Mouse (Mus musculus) embryo, embryonic 11.5 days (tissue): Measurements from ENCODE around the gene Gm11938.
"Not testable (repeated sequence)": the region's sequence is repeated elsewhere in the genome, so short reads cannot be mapped to it uniquely, and the experiment has no call there.

Experiments used
- DNase-seq: peaks from one replicate; pipeline ENCODE4 v3.0.0-alpha.2; 2012; ENCODE audit warnings: low read depth, low spot score

Gene Gm11938

DNA sequence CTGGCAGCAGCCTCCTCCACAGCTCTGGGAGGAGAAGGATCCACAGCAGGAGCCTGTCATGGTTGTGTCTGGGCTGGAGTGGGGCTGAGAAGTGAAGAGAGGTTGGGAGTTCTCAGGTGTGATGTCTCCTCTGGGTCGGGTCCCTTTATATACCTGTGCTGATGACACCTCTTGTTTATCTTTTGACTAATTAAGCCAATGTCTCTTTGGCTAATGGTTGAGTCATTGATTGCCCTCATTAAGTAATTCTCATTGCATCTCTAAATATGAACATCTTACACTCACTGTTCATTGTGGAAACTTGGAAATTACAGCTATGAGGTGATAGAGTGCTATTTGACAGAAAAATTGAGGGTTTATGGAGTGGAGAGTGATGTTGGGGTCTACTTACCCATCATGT, at the start of gene Gm11938:
Gene Gm11938 (minus strand): TSS at position 101 of the 400 bp plus-strand sequence.
- not testable (repeated sequence) for DNase-seq

DNA sequence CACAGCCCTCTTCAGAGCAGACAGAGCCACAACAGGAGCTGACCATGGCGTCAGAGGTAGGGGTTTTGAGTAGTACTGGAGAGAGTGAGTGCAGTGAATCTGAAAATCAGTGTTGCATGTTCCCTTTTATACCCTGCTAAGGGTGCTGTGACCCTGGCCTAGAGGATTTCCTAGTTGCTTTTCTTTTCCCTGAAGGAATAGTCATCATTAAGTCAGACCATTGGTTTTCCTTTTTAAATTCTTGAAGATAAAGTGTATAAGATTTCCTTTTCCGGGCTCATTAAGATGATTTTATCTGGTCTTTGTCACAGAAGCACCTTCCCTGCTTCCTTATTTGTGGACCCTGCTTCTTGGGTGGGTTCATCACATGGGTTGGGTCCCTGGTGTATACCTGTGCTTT, 47.0 kb upstream of the Gm11938 start, which contains the start of gene Gm11555:
Gene Gm11555 (minus strand): TSS at position 101 of the 400 bp plus-strand sequence.
- no peak for DNase-seq

DNA sequence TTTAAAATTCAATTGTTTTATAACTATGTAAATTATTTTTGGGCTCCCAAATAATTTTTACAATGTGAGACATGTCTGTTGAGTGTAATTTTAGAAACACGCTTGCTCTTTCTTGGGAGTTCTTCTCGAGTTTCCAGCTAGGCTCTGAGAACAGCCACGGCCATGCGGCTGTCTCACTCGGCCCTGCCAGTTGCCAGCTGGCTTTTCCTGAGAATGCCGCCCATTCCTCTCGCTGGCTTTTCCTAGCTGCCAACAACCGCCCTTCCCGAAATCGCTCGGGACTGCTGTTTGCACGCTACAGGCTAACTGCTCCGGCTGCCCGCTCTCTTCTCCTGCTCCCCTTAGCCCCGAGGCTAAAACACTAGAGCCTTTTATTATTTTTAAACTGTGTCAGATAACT, 43.3 kb upstream of the Gm11938 start:
- DNase-seq: no peak

DNA sequence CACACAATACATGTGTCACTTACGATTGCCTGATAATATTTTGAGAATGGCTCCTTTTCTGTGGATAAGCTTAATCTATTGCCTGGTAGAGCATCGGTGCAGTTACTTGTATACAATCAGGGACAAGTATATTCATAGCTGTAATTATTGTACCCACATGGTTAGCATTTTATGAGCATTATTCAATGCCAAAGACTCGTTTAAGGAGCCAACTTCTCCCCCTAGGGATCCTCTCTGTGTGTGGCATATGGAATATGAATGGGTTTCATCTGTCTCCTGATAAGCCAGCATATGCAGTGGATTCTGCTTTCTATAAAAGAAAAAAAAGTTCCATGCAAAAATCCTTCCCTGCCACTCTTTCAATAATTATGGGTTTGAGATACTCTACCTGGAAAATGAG, 41.2 kb upstream of the Gm11938 start:
- no peak for DNase-seq

DNA sequence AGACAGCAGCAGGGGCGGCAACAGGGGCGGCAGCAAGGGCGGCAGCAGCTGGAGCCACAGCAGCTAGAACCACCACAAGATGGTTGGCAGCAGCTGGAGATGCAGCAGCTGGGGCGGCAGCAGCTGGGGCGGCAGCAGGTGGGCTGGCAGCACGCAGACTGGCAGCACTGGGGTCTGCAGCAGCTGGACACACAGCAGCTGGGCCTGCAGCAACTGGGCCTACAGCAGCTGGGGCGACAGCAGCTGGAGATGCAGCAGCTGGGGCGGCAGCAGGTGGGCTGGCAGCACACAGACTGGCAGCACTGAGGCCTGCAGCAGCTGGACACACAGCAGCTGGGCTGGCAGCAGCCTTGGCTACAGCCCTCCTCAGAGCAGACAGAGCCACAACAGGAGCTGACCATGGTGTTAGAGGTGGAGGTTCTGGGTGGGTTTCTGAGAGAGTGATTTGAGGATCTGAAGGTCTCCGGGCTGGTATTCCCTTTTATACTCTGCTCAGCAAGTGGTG, 40.6 kb upstream of the Gm11938 start, which contains the start of gene Krtap4-7:
Gene Krtap4-7 (minus strand): TSS at position 455 of the 505 bp plus-strand sequence.
- not testable (repeated sequence) for DNase-seq

DNA sequence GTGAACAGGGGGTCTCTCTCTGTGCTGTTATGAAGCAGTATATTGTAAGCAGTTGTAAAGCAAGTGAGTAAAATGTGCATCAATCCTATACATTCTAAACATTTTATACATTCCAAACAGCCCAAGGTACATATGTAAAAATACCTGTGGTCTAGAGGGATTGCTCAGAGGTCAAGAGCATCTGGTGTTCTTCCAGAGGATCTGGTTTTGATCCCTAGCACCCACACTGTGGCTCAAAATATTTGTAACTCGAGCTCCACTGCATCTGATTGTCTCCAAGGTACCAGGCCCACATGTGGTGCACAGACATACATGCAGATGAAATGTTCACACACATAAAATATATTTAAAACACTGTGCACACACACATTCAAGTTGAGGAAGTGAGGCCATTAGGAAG, 37.8 kb upstream of the Gm11938 start:
- DNase-seq: no peak

DNA sequence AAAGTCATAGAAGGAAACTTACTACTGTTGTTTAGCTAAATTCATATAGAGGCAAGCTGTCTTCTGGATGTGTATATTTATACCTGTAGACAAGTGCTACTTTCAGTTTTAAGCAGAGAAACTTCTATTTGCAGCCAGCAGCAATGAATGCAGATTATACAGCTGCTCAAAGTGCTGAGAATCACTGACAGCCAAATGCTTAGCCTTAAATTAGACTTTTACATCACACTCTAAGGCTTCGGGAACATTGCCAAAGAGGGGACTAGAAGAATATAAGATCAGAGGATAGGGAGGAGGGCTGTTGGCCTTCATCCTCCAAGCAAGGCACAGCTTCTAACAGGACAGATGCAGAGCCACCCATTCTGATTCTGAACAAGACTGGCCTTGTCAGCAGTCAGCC, 34.0 kb upstream of the Gm11938 start:
- DNase-seq: no peak

DNA sequence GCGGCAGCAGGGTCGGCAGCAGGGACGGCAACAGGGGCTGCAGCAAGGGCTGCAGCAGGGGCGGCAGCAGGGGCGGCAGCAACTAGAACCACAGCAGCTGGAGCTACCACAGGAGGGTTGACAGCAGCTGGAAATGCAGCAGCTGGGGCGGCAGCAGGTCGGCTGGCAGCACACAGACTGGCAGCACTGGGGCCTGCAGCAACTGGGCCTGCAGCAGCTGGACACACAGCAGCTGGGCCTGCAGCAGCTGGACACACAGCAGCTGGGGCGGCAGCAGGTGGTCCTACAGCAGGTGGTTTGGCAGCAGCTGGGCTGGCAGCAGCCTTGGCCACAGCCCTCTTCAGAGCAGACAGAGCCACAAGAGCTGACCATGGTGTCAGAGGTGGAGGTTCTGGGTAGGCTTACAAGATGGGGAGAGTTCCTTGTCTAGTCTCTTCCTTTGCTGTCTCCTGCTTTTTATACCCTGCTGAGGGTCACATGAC, 31.6 kb upstream of the Gm11938 start, which contains the start of gene Krtap4-2:
Gene Krtap4-2 (minus strand): TSS at position 432 of the 482 bp plus-strand sequence.
- DNase-seq: no peak

DNA sequence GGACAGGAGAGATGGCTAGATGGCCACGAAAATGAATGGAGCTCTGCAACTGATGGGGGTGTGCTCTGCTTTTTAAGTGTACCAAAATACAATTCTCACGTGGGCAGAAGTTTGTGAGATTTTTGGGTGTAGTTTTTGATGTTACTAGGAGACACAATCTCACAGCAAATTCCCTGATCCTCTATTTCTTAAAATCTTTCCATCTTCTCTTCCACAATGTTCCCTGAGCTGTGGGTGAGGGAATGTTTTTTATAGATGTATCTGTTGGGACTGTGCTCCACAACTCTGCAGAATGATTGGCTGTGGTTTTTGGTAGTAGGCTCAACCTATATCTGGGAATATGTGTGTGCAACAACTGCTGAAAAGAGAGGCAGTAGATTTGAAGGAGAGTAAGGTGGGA, 30.2 kb upstream of the Gm11938 start:
- DNase-seq: no peak

DNA sequence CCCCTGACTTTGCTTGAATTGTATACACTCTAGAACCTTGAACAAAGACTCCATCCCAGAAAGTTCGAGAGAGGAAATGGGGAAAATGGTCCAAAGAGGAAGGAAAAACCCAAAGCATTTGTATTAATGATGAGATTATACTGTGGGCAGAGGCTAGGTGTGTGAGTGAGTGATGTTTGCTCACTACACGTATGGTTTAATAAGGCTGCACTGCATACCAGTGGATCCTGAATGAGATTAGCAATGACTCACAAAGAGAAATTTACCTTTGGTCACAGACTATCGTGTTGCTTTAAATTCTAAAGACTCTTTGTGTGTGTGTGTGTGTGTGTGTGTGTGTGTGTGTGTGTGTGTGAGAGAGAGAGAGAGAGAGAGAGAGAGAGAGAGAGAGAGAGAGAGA, 27.8 kb upstream of the Gm11938 start:
- no peak for DNase-seq

DNA sequence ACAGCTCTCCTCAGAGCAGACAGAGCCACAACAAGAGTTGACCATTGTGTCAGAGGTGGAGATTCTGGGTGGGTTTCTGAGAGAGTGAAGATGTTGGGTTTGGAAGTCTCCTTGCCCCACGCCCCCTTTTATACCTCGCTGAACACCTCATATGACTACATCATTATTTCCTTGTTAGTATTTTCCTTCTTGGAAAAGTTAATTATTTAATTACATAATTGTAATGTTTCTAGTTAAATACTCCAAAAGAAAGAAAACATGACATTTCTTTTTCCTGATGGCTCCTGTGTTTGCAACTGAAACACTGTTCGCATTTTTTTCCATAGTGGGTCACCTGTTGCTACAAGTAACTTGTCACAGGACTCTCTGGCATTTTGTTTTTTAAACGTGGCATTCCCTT, 25.0 kb upstream of the Gm11938 start, which contains the start of gene Krtap4-1:
Gene Krtap4-1 (minus strand): TSS at position 101 of the 400 bp plus-strand sequence.
- DNase-seq: no peak

DNA sequence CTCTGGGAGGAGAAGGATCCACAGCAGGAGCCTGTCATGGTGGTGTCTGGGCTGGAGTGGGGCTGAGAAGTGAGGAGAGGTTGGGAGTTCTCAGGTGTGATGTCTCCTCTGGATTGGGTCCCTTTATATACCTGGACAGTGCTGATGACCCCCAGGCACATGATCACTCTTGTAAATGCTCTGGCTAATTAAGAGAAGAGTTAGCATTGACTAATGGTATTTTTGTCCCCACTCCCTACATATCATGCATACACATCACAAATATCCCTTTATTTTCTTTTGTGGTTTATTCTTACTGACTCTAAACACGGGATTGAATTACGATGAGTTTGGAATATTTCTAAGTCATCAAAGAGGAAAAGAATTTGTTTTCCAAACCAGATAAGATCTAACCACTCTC, 17.2 kb upstream of the Gm11938 start, which contains the start of gene Gm11562:
Gene Gm11562 (minus strand): TSS at position 101 of the 400 bp plus-strand sequence.
- DNase-seq: no peak

DNA sequence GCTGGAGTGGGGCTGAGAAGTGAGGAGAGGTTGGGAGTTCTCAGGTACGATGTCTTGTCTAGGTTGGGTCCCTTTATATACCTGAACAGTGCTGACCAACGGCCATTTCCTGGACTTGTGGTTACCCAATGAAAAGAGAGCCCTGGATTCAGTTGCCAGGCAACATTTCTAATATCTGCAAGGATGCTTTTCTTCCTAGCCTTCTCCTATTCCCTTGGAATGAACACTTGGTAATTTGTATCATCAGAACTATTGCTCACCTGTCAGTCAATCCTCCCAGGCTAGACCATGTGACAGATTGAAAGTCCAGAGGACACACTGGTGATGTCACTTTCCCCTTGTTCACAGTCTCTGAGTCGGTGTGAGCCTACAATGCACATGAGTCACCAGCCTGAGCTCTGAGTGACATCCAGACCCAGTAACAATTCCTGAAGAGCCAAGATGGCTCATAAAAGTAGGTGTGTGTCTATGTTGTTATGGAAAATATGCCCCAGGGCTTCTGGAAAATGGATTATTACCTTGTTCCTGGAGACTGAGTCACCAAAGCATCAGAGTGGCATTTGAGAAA, 11.8 kb upstream of the Gm11938 start, which contains the start of gene Krtap2-4:
Gene Krtap2-4 (minus strand): TSS at position 51 of the 568 bp plus-strand sequence.
- DNase-seq: no peak

DNA sequence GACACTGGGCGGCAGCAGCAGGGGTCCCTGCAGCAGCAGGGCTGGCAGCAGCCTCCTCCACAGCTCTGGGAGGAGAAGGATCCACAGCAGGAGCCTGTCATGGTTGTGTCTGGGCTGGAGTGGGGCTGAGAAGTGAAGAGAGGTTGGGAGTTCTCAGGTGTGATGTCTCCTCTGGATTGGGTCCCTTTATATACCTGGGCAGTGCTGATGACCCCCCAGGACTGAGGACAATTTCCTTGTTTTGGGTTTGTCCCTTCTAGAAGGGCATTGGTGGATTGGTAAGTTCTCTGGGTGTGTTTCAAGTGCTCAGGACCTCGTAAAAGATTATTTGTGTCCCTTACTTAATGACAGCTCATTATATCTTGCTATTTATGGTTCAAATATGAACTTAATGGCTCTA, 7.0 kb upstream of the Gm11938 start, which contains the start of gene Gm11937:
Gene Gm11937 (minus strand): TSS at position 101 of the 400 bp plus-strand sequence.
- not testable (repeated sequence) for DNase-seq

DNA sequence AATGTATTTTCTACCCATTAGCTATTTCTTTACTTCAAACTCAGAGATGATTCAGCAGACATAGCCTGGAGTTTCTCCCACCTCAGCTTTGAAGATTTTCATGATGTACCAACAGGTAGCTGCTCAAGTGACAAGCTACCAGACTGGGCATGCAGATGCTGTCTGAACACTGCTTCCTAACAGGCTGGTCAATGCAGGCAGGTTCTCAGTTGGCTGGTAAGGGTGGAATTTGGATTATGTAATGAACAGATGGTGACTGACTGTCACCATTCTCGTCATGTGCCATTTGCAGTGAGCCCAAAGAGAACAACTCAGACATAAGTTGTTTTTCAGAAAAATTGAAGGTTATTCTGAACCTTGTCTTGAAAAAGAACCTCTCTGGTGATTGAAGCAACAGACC, 6.0 kb upstream of the Gm11938 start:
- no peak for DNase-seq

DNA sequence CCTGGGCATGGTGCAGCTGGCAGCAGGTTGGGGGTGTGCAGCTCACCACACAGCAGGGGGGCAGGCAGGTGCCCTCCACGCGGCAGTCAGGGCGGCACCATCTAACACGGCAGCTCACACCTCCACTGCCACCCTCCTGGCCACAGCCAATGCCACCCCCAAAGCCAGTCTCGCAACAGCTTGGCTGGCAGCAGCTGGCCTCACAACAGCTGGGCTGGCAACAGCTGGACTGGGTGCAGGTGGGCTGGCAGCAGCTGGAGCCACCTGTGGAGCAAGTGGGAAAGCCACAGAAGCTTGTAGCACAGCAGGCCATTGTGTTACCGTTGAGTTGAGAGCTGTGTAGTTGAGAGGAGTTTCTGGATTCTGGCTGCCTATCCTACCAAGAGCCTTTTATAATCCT, 5.4 kb downstream of the Gm11938 start, which contains the start of gene Krtap9-3:
Gene Krtap9-3 (minus strand): TSS at position 364 of the 400 bp plus-strand sequence.
- not testable (repeated sequence) for DNase-seq

DNA sequence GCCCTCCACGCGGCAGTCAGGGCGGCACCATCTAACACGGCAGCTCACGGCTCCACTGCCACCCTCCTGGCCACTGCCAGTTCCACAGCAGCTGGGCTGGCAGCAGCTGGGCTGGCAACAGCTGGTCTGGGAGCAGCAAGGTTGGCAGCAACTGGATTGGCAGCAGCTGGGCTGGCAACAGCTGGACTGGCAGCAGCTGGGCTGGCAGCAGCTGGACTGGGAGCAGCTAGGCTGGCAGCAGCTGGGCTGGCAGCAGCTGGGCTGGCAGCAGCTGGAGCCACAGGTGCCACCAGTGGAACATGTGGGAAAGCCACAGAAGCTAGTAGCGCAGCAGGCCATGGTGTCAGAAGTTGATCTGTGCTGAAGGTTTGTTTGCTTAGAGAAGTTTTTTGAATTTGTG, 12.1 kb downstream of the Gm11938 start, which contains the start of gene Krtap1-3:
Gene Krtap1-3 (minus strand): TSS at position 359 of the 400 bp plus-strand sequence.
- no peak for DNase-seq

DNA sequence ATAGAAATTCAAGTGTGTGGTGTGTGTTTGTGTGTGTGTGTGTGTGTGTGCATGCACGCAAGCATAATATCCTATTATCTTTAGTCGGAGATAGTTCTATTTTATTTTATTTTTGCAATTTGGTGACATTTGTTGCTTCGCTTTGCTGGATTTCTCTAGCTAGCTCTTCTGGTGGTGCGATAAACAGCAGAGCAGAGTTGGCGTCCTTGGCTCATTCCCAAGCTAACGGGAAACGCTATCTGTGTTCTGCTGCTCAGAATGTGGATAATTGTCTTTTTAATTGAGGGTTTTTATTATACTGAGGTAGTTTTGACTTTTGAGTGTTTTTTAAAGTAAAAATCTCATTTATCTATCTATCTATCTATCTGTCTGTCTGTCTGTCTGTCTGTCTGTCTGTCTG, 18.0 kb downstream of the Gm11938 start:
- no peak for DNase-seq

DNA sequence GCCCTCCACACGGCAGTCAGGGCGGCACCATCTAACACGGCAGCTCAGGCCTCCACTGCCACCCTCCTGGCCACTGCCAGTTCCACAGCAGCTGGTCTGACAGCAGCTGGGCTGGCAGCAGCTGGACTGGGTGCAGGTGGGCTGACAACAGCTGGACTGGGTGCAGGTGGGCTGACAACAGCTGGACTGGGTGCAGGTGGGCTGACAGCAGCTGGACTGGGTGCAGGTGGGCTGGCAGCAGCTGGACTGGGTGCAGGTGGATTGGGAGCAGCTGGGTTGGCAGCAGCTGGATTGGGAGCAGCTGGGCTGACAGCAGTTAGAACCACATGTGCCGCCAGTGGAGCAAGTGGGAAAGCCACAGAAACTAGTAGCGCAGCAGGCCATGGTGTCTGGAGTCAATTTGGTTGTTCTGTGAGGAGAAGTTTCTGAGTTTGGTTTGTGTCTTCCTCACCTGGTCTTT, 19.8 kb downstream of the Gm11938 start, which contains the start of gene Krtap1-4:
Gene Krtap1-4 (minus strand): TSS at position 410 of the 460 bp plus-strand sequence.
- DNase-seq: no peak

DNA sequence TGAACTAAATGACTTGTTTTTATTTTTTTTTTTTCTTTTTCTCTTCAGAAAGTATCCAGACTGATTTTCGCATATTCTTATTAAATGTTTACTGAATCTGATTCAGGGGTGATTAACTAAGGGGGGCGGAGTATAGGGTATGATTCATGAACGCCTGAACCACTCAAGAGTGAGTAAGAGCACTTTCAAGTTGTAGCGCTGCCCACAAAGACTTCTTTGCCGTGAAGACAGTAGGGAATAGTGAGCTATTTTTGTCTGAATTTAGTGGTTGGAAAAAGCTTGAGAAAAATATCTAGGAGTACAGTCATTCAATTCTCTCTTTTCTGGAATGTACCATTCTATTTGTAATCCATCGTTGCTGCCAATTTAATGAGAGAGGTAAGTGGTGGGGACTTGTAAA, 21.5 kb downstream of the Gm11938 start:
- DNase-seq: no peak

DNA sequence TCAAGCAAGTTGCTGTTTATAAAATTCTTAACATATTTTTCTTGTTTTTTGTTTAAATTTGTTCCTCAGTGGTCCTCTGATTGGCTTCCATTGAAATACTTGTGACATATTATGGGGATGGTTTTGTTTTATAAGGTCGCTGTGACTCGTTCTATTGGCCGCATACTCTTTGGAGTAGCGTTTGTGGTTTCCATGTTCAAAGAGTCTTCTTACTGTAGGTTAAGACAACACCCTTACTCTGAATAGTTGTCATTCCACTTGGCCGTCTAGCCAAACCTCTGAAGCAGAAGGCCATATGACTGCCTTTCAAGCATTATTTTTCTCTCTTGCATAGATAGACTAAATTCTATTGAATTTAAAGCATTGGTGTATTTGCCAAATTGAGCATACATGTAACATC, 22.1 kb downstream of the Gm11938 start:
- DNase-seq: no peak

DNA sequence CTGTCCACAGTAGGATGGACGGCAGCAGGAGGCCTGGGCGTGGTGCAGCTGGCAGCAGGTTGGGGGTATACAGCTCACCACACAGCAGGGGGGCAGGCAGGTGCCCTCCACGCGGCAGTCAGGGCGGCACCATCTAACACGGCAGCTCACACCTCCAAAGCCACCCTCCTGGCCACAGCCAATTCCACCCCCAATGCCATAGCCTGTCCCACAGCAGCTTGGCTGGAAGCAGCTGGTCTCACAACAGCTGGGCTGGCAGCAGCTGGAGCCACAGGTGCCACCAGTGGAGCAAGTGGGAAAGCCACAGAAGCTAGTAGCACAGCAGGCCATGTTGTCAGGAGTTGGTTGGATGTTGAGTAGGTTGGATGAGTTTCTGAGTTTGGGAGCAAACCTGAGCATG, 22.5 kb downstream of the Gm11938 start, which contains the start of gene Krtap1-5:
Gene Krtap1-5 (minus strand): TSS at position 381 of the 400 bp plus-strand sequence.
- DNase-seq: no peak
